Mouse (Mus musculus) embryonic facial prominence, embryonic 10.5 days (tissue): ENCODE data around the gene Atg4d. TPM values are rescaled to one million over a fixed set of nuclear protein-coding genes. Genes with fewer than 3 reads are reported as not detected.
"Not testable (repeated sequence)": the region's sequence is repeated elsewhere in the genome, so short reads cannot be mapped to it uniquely, and the experiment has no call there.

Source experiments
- DNase-seq: peaks from one replicate; pipeline ENCODE4 v3.0.0-alpha.2; 2017; ENCODE audit warnings: low spot score
- H3K27ac ChIP-seq: fragments of 300-500 bp; sonication (generic); replicated peaks from 2 replicates; pipeline ENCODE4 v1.5.1; 2016; ENCODE audit warnings: mild to moderate bottlenecking
- H3K27me3 ChIP-seq: fragments of 300-500 bp; sonication (generic); replicated peaks from 2 replicates; pipeline ENCODE4 v1.6.1; 2016; ENCODE audit warnings: low read depth, mild to moderate bottlenecking; ENCODE audit not compliant: poor library complexity, severe bottlenecking
- H3K36me3 ChIP-seq: fragments of 300-500 bp; sonication (generic); replicated peaks from 2 replicates; pipeline ENCODE4 v1.6.1; 2016; ENCODE audit warnings: mild to moderate bottlenecking, moderate library complexity
- H3K4me1 ChIP-seq: fragments of 300-500 bp; sonication (generic); 2 replicates; pipeline ENCODE4 v1.6.1; 2016
- H3K4me3 ChIP-seq: fragments of 300-500 bp; sonication (generic); 2 replicates; pipeline ENCODE4 v1.5.1; 2016; ENCODE audit warnings: mild to moderate bottlenecking, moderate library complexity
- H3K9me3 ChIP-seq: fragments of 300-500 bp; sonication (generic); 2 replicates; pipeline ENCODE4 v1.6.1; 2016; ENCODE audit warnings: mild to moderate bottlenecking
- WGBS: fragments of 180-500 bp; shearing (Covaris S2); methylation state at CpG from one replicate; pipeline ENCODE4 v1.1.7; 2016; 5-methylcytosine and 5-hydroxymethylcytosine counted together
- polyA plus RNA-seq: library from polyadenylated mRNA; unstranded; fragments of >200 nt; fragmentation: Nextera tagmentation; extraction: Ambion mirVana; gene quantifications from 2 replicates; pipeline ENCODE4 v1.2.1, GENCODE M21; 2016

The Atg4d gene
- polyA plus RNA-seq, 1 experiment from 2014 or later, result 37.8 TPM

DNA sequence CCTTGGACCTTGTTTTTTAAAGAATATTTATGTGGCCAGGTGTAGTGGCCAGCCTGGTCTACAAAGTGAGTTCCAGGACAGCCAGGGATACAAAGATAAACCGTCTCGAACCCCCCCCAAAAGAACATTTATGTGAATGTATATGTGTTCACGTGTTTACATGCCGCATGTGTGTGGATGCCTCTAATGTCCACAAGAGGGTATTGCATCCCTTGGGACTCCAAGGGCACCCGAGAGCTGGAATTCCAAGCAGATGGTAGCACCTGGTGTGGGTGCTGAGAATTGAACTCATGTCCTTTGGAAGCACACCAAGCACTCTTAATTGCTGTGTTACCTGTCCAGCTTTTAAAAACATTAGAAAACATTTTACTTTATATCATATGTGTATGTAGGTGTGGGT lies 18.5 kb downstream of the Atg4d start:
- peaks cover 69% of the 10 kb centered on the region for H3K36me3 ChIP-seq
- DNase-seq, result no peak
- H3K4me1 ChIP-seq, result peaks cover 18% of the 10 kb centered on the region
- H3K9me3 ChIP-seq, result no peaks in the 10 kb centered on the region
- WGBS, result 90% methylated on average over 5 of the region's 5 CpGs
- H3K27me3 ChIP-seq, result no peaks in the 10 kb centered on the region
- no peak overlapping the region for H3K27ac ChIP-seq
- H3K4me3 ChIP-seq, result no peak overlapping the region

DNA sequence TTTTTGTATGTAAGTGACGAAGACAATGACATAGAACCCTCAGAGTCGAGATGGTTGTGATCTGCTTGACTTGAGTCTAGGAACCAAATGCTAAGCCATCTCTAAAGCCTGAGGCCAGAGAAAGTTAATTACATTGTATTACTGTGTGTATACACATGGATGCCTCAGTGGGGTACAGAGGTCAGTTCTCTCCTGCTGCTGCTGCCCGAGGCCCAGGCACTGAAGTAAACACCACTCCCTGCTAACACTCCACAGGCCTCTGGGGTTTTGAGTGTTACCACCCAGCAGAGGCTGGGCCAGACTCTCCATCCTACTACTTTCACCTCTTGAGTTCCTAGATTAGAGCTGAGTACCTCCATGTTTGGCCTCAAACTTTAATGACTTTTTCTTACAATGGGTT lies 18.9 kb downstream of the Atg4d start:
- Histone ChIP-seq H3K27ac (no peak overlapping the region), H3K27me3 (no peaks in the 10 kb centered on the region), H3K36me3 (peaks cover 68% of the 10 kb centered on the region), H3K9me3 (no peaks in the 10 kb centered on the region), H3K4me3 (no peak overlapping the region), H3K4me1 (peaks cover 22% of the 10 kb centered on the region)
- DNase-seq, result no peak
- 80% methylated on average over 3 of the region's 3 CpGs for WGBS

DNA sequence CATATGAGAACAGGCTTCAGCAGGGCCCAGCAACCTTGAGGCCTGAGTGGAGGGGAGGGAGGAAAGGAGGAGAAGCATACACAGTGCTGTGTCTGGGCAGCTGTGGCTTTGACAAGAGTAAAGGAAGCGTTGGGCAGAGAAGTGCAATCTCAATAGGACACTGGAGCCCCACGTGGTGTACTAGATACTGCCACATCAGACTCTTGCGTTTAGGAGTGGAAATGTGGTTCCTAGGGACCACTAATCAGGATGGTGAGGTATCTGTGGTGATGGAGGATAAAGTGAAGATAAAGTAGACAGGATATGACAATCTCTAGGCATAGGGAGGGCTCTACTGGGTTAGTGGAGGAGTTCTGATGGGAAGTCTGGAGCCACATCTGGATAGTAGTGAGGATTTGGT lies 21.7 kb downstream of the Atg4d start:
- Histone ChIP-seq H3K4me3 (peak overlapping the region; percentile 93), H3K27me3 (no peaks in the 10 kb centered on the region), H3K27ac (no peak overlapping the region), H3K4me1 (peaks cover 37% of the 10 kb centered on the region), H3K36me3 (peaks cover 44% of the 10 kb centered on the region), H3K9me3 (no peaks in the 10 kb centered on the region)
- DNase-seq, result no peak
- 69% methylated on average over 3 of the region's 3 CpGs for WGBS

DNA sequence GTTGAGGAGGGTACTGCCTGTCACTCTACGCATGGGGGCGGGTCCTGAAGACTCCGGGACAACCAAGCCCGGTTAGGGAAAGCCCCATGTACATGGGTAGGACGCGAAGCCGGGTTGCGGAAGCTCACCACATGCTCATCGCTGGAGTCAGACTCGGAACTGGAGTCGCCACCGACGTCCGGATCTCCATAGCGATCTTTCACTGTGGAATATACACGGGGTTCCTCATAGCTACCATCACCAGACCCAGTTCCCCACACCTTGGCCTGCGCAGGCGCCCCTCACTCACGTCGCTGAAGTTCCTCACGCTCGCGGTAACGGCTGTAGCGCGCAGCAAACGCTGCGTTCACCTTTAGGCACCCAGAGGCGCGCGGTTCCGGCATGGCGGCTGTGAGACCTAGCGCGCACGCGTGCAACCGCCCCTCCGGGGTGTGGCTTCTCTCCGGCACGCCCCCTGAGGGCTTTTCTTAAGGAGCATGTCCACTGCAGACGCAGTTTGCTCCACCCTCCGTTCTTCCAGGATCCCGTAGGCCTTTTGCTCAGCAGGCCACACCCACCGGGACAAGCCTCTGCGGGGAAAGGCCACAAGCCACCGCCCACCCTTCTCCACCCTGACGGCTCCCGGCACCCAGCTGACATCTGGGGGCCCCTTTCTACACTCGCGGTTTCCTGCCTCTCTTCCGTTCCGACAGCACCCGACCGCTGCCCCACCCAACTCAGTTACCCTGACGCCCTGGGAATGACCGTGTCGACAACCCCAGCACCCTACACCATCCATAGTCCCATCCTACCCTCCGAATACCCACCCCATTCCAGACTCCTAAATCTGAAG lies 22.7 kb downstream of the Atg4d start, which contains the start of gene Kri1:
Gene Kri1, minus strand, starts transcription at position 399 of the 832 bp plus-strand sequence.
- peaks cover 37% of the 10 kb centered on the region for H3K4me1 ChIP-seq
- DNase-seq, result peak; percentile 97
- H3K4me3 ChIP-seq, result peak within 1 kb of the TSS; percentile 93
- no peaks in the 10 kb centered on the region for H3K27me3 ChIP-seq
- H3K9me3 ChIP-seq, result no peaks in the 10 kb centered on the region
- peak within 1 kb of the TSS; percentile 89 for H3K27ac ChIP-seq
- 1% methylated on average over 59 of the region's 59 CpGs for WGBS
- H3K36me3 ChIP-seq, result peaks cover 34% of the 10 kb centered on the region

DNA sequence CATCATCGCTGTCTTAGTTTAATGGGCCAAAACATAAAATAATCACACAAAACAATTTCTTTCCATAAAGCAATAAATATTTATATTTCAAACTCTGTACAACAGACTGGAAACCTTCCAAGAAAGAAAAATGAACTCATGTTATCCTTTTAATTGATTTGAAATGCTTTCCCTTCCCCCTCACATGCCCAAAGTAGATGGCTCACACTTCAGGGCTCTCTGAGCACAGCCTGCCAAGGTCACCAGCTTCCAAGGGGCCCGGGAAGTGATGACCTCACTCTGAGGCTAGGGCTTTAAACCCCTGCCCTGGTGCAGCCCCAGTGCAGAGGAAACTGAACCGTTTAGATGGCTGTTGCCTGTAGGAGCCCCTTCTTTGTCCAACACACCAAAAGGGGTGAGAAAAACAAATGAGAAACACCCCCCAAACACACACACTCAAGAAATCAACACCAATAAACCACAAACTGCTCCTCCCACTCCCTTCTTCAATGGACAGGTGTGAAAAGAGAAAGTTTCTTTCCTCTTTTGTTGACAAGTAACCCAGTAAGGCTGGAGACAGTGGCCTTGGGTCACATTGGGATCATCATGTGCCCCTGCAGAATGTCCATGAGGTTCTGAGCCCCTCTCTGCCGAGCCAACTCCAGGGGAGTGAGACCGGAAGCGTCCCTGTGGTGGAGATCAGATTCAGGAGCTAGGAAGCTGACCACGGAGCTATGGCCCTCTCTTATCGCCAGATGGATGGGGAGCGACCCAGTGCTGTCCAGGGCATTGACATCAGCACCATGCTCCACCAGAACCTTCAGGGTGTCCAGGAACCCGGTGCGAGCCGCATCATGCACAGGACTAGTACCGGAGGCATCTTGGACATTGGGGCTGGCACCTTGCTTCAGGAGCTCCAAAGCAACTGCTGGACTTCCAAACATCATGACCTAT lies 23.6 kb downstream of the Atg4d start:
- H3K4me1 ChIP-seq, result peaks cover 37% of the 10 kb centered on the region
- H3K27me3 ChIP-seq, result no peaks in the 10 kb centered on the region
- no peaks in the 10 kb centered on the region for H3K9me3 ChIP-seq
- 82% methylated on average over 13 of the region's 13 CpGs for WGBS
- peak overlapping the region; percentile 89 for H3K27ac ChIP-seq
- H3K4me3 ChIP-seq, result peak overlapping the region; percentile 93
- DNase-seq, result no peak
- peaks cover 28% of the 10 kb centered on the region for H3K36me3 ChIP-seq

DNA sequence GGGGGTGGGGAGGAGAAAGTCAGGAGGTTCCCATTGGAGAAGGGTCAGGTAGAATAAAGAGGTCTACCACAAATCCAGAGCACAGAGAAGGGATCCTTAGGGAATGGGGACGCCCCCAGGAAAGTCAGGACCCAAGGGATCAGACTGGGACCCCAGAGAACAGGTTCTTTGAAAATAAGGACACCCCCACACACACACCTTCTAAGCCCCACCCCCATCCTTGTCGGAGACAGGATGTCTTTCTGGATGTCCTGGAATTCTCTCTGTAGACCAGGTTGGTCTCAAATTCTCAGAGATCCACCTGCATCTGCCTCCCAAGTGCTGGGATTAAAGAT lies 24.2 kb downstream of the Atg4d start:
- Histone ChIP-seq H3K4me3 (peak overlapping the region; percentile 93), H3K36me3 (peaks cover 21% of the 10 kb centered on the region), H3K27me3 (no peaks in the 10 kb centered on the region), H3K4me1 (peaks cover 37% of the 10 kb centered on the region), H3K27ac (no peak overlapping the region), H3K9me3 (no peaks in the 10 kb centered on the region)
- no peak for DNase-seq
- WGBS, result 90% methylated on average over 2 of the region's 2 CpGs

DNA sequence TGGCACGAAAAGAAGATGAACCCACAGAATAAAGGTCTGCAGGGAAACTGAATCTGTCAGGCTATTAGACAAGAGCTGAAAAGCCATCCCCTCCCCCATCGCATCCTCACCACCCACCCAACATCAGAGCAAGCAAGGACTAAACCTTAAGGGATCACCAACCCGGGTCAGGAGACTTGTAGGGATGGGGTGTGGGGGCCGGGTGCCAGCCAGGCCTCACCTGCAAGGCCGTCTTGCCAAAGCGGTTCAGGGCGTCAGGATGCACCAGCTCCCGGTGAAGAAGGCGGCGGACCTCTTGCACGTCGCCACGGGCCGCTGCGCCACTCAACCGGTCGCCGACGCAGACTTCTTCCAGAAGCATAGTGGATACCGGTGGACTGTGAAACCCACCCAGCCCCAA lies 25.5 kb downstream of the Atg4d start:
- DNase-seq, result no peak
- H3K4me1 ChIP-seq, result peaks cover 37% of the 10 kb centered on the region
- H3K4me3 ChIP-seq, result peak overlapping the region; percentile 93
- H3K36me3 ChIP-seq, result peaks cover 8% of the 10 kb centered on the region
- no peaks in the 10 kb centered on the region for H3K27me3 ChIP-seq
- WGBS, result under 1% methylated on average over 20 of the region's 20 CpGs
- H3K9me3 ChIP-seq, result no peaks in the 10 kb centered on the region
- H3K27ac ChIP-seq, result peak overlapping the region; percentile 89

DNA sequence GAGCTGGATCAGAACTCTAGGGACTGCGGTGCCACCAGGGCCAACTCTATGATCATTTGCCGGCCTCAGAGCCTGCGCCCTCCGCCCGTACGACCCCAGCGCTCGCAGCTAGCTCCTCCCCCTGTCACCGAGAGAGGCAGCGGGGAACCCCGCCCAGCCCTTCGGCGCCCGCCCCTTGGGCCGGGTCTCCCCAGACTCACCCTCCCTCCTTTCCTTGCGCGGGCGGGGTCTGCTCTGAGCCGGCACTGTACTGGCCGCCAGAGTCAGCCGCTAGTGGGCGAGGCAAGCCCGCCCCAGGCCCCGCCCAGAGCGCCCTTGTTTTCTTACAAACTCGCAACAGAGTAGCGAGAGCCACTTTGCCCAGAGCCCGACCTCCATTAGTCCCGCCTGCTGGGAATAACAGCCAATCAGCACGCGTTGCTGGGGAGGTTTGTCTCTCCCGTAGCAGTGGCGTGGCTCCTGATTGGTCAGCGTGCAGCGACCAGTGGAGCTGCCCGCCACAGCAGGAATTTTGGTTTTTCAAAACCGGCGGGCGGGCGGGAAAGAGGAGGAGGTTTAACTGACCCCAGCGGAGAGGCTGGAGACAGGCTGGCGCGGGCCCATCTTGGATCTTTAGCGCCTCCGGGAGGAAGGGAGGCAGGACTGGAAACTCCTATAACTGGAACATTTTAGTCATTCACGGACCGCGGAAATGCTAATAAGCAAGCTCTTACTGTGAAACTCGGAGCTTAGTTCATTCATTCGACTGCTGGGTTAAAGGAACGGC lies 26.1 kb downstream of the Atg4d start, which contains the start of gene Cdkn2d:
Gene Cdkn2d, minus strand, starts transcription at position 386 of the 766 bp plus-strand sequence.
- Histone ChIP-seq H3K4me3 (peak within 1 kb of the TSS; percentile 93), H3K27ac (peak within 1 kb of the TSS; percentile 89), H3K9me3 (no peaks in the 10 kb centered on the region), H3K36me3 (0 out of 2 replicates have a peak, but pooled peaks cover 6% of the 10 kb centered on the region), H3K27me3 (no peaks in the 10 kb centered on the region), H3K4me1 (peaks cover 37% of the 10 kb centered on the region)
- peak; percentile 100 for DNase-seq
- under 1% methylated on average over 51 of the region's 51 CpGs for WGBS

DNA sequence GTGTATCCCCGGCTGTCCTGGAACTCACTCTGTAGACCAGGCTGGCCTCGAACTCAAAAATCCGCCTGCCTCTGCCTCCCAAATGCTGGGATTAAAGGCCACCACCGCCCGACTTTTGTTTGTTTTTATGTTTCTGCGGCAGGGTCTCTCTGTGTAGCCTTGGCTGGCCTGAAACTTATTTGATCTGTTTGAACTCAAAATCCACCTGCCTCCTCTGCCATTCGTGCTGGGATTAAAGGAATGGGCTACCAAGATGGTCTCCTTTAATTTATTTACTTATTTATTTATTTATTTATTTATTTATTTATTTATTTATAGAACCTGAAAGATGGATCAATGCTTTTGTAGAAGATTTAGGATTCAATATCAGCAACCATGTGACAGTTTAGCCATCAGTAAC lies 26.8 kb downstream of the Atg4d start:
- H3K9me3 ChIP-seq, H3K36me3 ChIP-seq, H3K27me3 ChIP-seq: not testable (repeated sequence)
- peak; percentile 32 for DNase-seq
- Histone ChIP-seq H3K4me3 (peak overlapping the region; percentile 93), H3K27ac (peak overlapping the region; percentile 89), H3K4me1 (peaks cover 31% of the 10 kb centered on the region)
- 21% methylated on average over 7 of the region's 7 CpGs for WGBS

DNA sequence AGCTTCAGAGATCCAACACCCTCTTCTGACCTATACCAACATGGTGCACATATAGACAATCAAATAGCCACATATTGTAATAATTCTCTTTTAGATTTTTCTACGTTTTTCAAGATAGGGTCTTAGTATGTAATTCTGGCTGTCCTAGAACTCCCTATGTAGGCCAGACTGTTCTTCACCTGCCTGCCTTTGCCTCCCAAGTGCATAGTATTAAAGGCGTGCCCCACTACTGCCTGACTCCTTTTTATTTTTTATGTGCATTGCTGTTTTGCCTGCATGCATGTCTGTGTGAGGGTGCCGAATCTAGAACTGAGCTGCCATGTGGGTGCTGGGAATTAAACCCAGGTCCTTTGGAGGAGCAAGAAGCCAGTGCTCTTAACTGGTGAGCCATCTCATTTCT lies 27.2 kb downstream of the Atg4d start:
- H3K9me3 ChIP-seq, result no peaks in the 10 kb centered on the region
- H3K27ac ChIP-seq, result no peak overlapping the region
- WGBS, result 91% methylated on average over 3 of the region's 3 CpGs
- no peak for DNase-seq
- no peaks in the 10 kb centered on the region for H3K27me3 ChIP-seq
- H3K36me3 ChIP-seq, result 0 out of 2 replicates have a peak, but pooled peaks cover 6% of the 10 kb centered on the region
- no peak overlapping the region for H3K4me3 ChIP-seq
- H3K4me1 ChIP-seq, result peaks cover 27% of the 10 kb centered on the region

DNA sequence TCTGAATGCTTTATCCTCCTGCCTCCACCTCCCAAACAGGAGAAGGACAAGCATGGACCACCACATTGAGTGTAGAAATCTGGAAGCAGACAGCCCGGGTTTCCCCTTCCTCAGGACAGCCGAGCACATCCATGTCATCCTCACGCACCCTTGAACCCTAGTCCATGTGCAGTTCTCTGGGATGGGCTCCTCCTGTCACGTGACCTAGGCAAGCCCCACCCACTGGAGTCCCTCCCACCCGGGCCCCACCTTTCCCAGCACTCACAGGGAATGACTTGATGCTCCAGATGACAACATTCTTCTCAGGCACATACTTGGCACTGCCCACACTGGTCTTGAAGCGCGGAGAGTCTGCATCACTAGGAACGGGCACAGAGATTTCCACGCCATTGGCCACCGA lies 33.9 kb downstream of the Atg4d start:
- Histone ChIP-seq H3K27me3 (no peaks in the 10 kb centered on the region), H3K27ac (no peak overlapping the region), H3K4me1 (no peaks in the 10 kb centered on the region), H3K9me3 (0 out of 2 replicates have a peak, but pooled peaks cover 6% of the 10 kb centered on the region), H3K36me3 (0 out of 2 replicates have a peak, but pooled peaks cover 3% of the 10 kb centered on the region), H3K4me3 (no peak overlapping the region)
- 84% methylated on average over 10 of the region's 10 CpGs for WGBS
- no peak for DNase-seq

DNA sequence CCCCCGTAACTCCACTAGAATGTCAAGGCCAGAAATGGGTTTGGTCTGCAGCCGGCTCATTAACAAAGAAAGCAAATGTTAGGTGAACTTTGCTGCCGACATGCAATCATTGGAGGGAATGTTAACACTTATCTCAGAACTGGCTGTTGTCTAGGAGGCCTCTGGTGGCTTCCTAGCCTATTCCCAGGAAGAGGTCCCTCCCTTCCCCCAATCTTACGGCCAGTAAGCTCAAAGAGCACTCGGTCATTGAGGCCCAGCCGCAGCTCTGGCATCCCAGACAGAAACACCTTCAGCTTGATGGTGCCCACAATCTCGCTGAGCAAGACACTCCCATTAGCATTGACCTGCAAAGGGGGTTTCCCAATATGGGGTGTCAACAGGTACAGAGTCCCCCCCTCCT lies 40.0 kb downstream of the Atg4d start:
- Histone ChIP-seq H3K27me3 (no peaks in the 10 kb centered on the region), H3K36me3 (no peaks in the 10 kb centered on the region), H3K9me3 (0 out of 2 replicates have a peak, but pooled peaks cover under 1% of the 10 kb centered on the region), H3K27ac (no peak overlapping the region), H3K4me1 (no peaks in the 10 kb centered on the region; the same call in 1 of the 2 replicates), H3K4me3 (no peak overlapping the region)
- DNase-seq, result no peak
- WGBS, result 87% methylated on average over 7 of the region's 7 CpGs
